Mouse (Mus musculus) hindbrain, embryonic 14.5 days (tissue): ENCODE results near the gene Olfr1373. TPM values are rescaled to one million over a fixed set of nuclear protein-coding genes. Genes with fewer than 3 reads are reported as not detected.

ENCODE experiments used
- ATAC-seq: fragments of 200-750 bp; cut with Nextera tagmentation; 2 replicates; pipeline ENCODE4 v1.8.0; 2017; ENCODE audit warnings: moderate number of reproducible peaks, mild to moderate bottlenecking, moderate TSS enrichment, moderate library complexity; ENCODE audit not compliant: low FRiP score
- DNase-seq: peaks from one replicate; pipeline ENCODE4 v3.0.0-alpha.2; 2015; ENCODE audit warnings: low spot score
- H3K27ac ChIP-seq: fragments of 300-500 bp; sonication (generic); 2 replicates; pipeline ENCODE4 v1.5.1; 2014; ENCODE audit warnings: mild to moderate bottlenecking, moderate library complexity
- H3K27me3 ChIP-seq: fragments of 300-500 bp; sonication (generic); 2 replicates; pipeline ENCODE4 v1.6.1; 2014; ENCODE audit warnings: mild to moderate bottlenecking, low read length, mixed read lengths; ENCODE audit not compliant: control insufficient read depth, insufficient read depth
- H3K36me3 ChIP-seq: fragments of 300-500 bp; sonication (generic); replicated peaks from 2 replicates; pipeline ENCODE4 v1.6.1; 2014; ENCODE audit not compliant: control insufficient read depth, insufficient read depth
- H3K4me1 ChIP-seq: fragments of 300-500 bp; sonication (generic); replicated peaks from 2 replicates; pipeline ENCODE4 v1.6.1; 2014; ENCODE audit warnings: antibody characterized with exemption, low read length, mixed read lengths; ENCODE audit not compliant: control insufficient read depth, insufficient read depth
- H3K4me2 ChIP-seq: fragments of 300-500 bp; sonication (generic); replicated peaks from 2 replicates; pipeline ENCODE4 v1.6.1; 2014; ENCODE audit warnings: mild to moderate bottlenecking, moderate library complexity
- H3K4me3 ChIP-seq: fragments of 300-500 bp; sonication (generic); replicated peaks from 2 replicates; pipeline ENCODE4 v1.5.1; 2014; ENCODE audit warnings: mild to moderate bottlenecking, low read length
- H3K9ac ChIP-seq: fragments of 300-500 bp; sonication (generic); 2 replicates; pipeline ENCODE4 v1.6.1; 2014
- H3K9me3 ChIP-seq: fragments of 300-500 bp; sonication (generic); 2 replicates; pipeline ENCODE4 v1.6.1; 2016; ENCODE audit warnings: low read length; ENCODE audit not compliant: control insufficient read depth
- WGBS: fragments of 180-500 bp; shearing (Covaris S2); extraction: QIAGEN DNeasy Blood & Tissue Kit; methylation state at CpG from one replicate; pipeline ENCODE4 v1.1.7; 2014; 5-methylcytosine and 5-hydroxymethylcytosine counted together
- microRNA-seq: library from miRNA; unstranded; fragments of <30 nt; microRNA quantifications from one replicate; pipeline ENCODE4, GENCODE M21; 2016
- polyA plus RNA-seq: library from polyadenylated mRNA; unstranded; fragments of >200 nt; fragmentation: Nextera tagmentation; extraction: Ambion mirVana; gene quantifications from 2 replicates; pipeline ENCODE4 v1.2.1, GENCODE M21; 2014

The Olfr1373 gene
- polyA plus RNA-seq, 1 experiment from 2014 or later, result not detected

DNA sequence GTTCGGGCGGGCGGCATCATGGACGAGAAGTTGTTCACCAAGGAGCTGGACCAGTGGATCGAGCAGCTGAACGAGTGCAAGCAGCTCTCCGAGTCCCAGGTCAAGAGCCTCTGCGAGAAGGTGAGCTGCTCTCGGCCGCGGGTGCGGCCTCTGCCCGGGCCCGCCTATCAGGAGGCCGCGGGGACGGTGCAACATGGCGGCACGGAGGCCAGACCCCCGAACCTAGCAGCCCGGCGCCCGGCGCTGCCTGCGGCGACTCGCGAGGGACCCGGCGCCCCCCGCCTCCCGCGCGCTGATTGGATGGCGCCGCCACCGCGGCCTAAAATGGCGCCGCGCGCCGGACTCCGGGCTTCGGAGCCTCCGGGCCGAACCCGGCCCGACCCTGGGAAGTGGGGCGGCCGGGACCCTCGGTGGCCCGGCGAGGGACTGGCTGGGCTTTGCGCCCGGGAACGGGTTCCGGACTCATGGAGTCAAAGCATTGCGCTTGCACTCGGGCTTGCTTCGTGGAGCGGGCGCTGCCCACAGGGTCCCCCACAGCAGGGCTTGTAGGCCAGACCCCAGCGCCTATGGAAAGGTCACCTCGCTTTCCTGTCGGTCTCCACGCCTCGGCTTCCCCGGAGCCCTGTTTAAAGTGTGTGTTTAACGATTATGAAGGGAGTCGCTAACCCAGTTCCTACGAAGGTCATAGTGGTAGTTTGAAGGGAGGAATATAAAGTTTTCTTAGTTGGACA, 46.1 kb downstream of the Olfr1373 start:
- under 1% methylated on average over 72 of the region's 72 CpGs for WGBS
- no peaks in the 10 kb centered on the region for H3K36me3 ChIP-seq
- DNase-seq (peak; percentile 73), ATAC-seq (peak; percentile 80)
- H3K4me3 ChIP-seq, result peak overlapping the region; percentile 99
- peak overlapping the region; percentile 99 for H3K9ac ChIP-seq
- no peaks in the 10 kb centered on the region for H3K9me3 ChIP-seq
- peak overlapping the region; percentile 97 for H3K4me2 ChIP-seq
- peak overlapping the region; percentile 100 for H3K27ac ChIP-seq
- H3K27me3 ChIP-seq, result no peaks in the 10 kb centered on the region
- peaks cover 37% of the 10 kb centered on the region for H3K4me1 ChIP-seq

DNA sequence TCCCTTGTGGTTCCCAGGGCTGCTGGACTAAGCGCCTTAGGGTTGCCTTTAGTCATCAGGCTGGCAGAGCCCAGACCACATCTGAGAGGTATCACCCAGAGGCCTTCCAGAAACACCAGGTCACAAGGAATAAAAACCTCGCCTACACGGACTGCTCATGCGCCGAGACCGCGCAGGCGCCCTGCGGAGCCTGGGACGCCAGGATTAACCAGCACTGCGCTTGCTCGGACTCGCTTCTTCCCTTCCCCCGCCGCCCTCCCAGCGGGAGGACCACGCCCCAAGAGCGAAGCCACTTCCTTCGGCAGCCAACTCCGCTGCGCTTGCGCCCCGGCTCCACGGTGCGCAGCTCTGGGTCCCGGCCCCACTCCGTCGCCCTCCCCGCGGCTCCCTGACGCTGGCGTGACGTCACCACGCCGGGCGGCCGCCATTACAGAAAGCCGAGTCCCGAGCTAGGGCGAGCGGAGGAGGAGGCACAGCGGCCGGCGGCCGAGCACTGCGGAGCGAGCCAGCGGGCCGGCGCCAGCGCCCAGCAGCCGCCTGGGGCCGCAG, 46.9 kb downstream of the Olfr1373 start, which contains the start of gene Ppp2ca:
TSS of gene Ppp2ca (plus strand) at position 284 of the 549 bp plus-strand sequence.
- ATAC-seq (peak; percentile 97), DNase-seq (peak; percentile 98)
- Histone ChIP-seq H3K9ac (peak within 1 kb of the TSS; percentile 99), H3K4me1 (peaks cover 37% of the 10 kb centered on the region), H3K4me3 (peak within 1 kb of the TSS; percentile 99), H3K27ac (peak within 1 kb of the TSS; percentile 100), H3K9me3 (no peaks in the 10 kb centered on the region), H3K4me2 (peak within 1 kb of the TSS; percentile 97), H3K36me3 (no peaks in the 10 kb centered on the region), H3K27me3 (no peaks in the 10 kb centered on the region)
- WGBS, result under 1% methylated on average over 53 of the region's 53 CpGs

DNA sequence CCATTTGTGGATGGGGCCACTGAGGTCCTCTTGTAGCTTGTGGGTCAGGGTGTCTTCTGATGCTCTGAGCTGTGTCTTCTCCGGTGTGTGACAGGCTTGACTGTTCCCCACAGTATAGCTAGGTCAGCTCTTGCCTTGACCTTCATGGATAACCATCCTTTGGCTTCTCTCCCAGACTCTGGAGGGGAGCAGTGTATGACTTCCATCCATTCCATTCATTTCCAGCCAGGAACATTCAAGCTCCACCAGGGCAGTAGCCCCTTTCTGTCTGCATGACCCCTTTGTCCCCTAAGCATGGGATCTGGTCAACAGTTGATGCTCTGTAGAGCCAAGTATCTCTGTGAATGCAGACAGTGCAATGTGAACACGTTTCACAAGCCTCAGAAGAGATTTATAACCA, 47.7 kb downstream of the Olfr1373 start:
- WGBS, result 82% methylated on average over 2 of the region's 2 CpGs
- DNase-seq (no peak), ATAC-seq (no peak)
- Histone ChIP-seq H3K4me1 (peaks cover 33% of the 10 kb centered on the region), H3K9ac (peak overlapping the region; percentile 99), H3K4me2 (peak overlapping the region; percentile 97), H3K36me3 (no peaks in the 10 kb centered on the region), H3K4me3 (peak overlapping the region; percentile 99; the same call in 1 of the 2 replicates), H3K9me3 (no peaks in the 10 kb centered on the region), H3K27me3 (no peaks in the 10 kb centered on the region), H3K27ac (peak overlapping the region; percentile 100)

DNA sequence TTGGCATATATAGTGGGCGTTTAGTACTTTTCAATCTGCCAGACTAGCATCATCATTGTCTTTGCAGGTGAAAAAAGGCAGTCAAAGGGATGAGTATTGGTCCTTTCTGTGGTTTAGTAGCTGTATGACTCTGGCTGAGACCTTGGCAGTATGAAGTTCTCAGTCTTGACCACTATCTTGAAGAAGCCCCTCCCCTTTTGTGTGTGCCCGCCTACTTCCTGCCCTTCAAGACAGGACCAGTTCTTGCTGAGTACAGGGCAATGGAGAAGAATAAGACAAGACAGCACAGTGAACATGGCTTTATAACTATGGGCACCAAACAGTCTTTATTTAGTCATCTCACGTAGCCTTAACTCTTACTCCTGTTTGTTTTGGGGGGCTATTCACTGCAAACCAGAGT, 48.3 kb downstream of the Olfr1373 start:
- WGBS, result 77% methylated on average over 3 of the region's 3 CpGs
- no peak overlapping the region for H3K9ac ChIP-seq

More for the DNA sequence above, 48.3 kb downstream of the Olfr1373 start:
- ATAC-seq (no peak), DNase-seq (no peak)
- H3K27ac ChIP-seq, result no peak overlapping the region
- H3K9me3 ChIP-seq, result no peaks in the 10 kb centered on the region
- H3K36me3 ChIP-seq, result no peaks in the 10 kb centered on the region
- H3K4me2 ChIP-seq, result no peak overlapping the region
- peaks cover 32% of the 10 kb centered on the region for H3K4me1 ChIP-seq
- H3K4me3 ChIP-seq, result no peak overlapping the region
- H3K27me3 ChIP-seq, result no peaks in the 10 kb centered on the region

Small RNA genes lying within 50 kb of the gene (microRNA-seq; reads per million reads assigned to microRNA genes)
- gene Gm24157 (not detected), gene Mir3061 (34.6 reads per million, percentile 39 among the genes with 10 or more reads in this experiment)

Other genes with a start within 250 kb of the Olfr1373 start
- 117 and 129 TPM in 2 replicates for gene Cdkn2aipnl, start 177.9 kb downstream of the Olfr1373 start, polyA plus RNA-seq
- gene Ube2b, start 144.8 kb downstream of the Olfr1373 start, polyA plus RNA-seq, result 150 and 157 TPM in 2 replicates
- 25.9 and 27.0 TPM in 2 replicates for gene Cdkl3, start 141.3 kb downstream of the Olfr1373 start, polyA plus RNA-seq
- gene Ppp2ca, start 46.8 kb downstream of the Olfr1373 start, polyA plus RNA-seq, result 165 and 180 TPM in 2 replicates
- not detected in 2 replicates for gene Olfr1371, start 68.5 kb upstream of the Olfr1373 start, polyA plus RNA-seq
- gene Skp1a, start 86.5 kb upstream of the Olfr1373 start, polyA plus RNA-seq, result 1,059 and 1,060 TPM in 2 replicates
- gene Tcf7, start 137.5 kb upstream of the Olfr1373 start, polyA plus RNA-seq, result 6.9 and 7.2 TPM in 2 replicates
- 295 and 334 TPM in 2 replicates for gene Vdac1, start 215.3 kb upstream of the Olfr1373 start, polyA plus RNA-seq